Mouse (Mus musculus) liver, adult (tissue): ENCODE measurements around the gene Cdk6.

Experiments
- GATA4 ChIP-seq: IDR thresholded peaks from 2 replicates; pipeline ENCODE4 v1.6.1; 2014; ENCODE audit warnings: mild to moderate bottlenecking, low read length; ENCODE audit not compliant: insufficient replicate concordance

Gene Cdk6

GRCm38 (mm10) chr5:3472311-3473156 is 131.2 kb downstream of the Cdk6 start:
- TF ChIP-seq GATA4: no peak

DNA sequence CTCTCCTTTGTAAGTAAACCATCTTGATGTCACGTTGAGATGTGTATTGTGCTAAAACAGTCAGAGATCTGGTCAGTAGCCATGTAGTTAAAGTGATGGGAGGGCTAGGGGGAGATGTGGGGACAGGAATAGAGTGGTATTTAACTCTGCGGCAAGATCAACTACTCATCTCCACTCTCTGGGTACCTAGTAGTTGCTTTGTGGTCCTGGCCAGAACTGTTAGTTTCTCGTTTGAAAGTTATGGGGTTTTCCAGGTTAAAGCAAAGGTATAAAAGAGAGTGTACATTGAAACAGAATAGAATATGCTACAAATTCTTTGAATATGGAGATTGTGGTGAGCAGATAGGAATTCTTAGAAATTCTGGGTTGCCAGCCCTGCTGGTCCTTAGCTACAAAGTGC is 136.4 kb downstream of the Cdk6 start:
- TF ChIP-seq GATA4: no peak

GRCm38 (mm10) chr5:3478216-3478615 is 136.9 kb downstream of the Cdk6 start:
- TF ChIP-seq GATA4: no peak

DNA sequence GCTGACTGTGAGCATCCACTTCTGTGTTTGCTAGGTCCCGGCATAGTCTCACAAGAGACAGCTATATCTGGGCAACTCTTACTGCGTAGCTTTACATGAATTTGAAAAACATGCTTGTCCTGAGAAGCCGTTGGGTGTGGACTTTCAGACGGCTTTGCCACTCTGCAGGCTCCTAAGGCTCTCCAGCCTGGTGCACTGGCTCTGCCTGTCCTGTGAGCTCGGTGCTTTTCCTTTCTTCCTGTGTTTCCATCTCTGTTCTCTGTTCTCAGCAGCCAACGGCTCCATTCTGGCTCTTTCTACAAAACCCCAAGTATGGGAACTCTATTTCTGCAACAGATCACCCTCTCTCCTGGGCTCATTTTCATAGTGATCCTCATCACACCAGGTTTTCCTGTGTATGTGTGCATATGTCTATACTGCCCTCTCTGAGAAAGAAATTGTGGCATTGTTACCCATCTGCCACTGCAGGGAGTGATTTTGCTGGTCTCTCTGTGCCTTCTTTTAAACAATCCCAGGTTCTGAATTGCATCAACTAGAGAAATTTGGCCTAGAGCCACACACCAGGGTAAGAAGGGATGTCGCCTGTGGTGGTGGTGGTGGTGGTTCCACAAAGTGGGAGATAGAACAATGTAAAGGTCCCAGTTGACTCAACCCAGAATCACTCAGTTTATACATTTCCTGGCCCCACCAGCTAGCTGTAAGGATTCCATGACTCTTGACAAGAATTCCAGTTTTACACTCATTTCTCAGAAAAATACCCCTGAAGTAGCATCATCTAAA is 137.9 kb downstream of the Cdk6 start:
- no peak for TF ChIP-seq GATA4

- no peak for TF ChIP-seq GATA4
Observed at GRCm38 (mm10) chr5:3480637-3481395, 139.5 kb downstream of the Cdk6 start.

DNA sequence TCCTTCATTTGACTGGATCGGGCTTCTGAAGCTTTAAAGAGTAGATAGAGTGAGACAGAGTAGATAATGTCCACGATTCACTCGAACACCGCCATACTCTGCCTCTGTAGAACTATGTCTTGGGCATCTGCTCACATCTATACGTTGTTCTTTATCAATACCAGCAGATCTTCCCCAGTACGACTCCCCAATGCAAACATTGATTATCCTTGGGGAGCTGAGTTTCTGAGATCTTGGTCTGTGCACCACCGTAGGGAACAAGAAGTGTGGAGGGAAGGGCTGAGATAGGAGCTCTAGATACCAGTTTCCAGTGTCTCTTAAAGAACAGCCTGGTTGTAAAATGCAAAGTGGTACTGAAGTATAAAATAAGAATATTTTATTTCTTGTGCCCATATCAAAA is 141.2 kb downstream of the Cdk6 start:
- TF ChIP-seq GATA4: no peak

- TF ChIP-seq GATA4: no peak
Observed at GRCm38 (mm10) chr5:3483054-3483722, 141.9 kb downstream of the Cdk6 start.

- no peak for TF ChIP-seq GATA4
Observed at GRCm38 (mm10) chr5:3486579-3487282, 145.4 kb downstream of the Cdk6 start.

DNA sequence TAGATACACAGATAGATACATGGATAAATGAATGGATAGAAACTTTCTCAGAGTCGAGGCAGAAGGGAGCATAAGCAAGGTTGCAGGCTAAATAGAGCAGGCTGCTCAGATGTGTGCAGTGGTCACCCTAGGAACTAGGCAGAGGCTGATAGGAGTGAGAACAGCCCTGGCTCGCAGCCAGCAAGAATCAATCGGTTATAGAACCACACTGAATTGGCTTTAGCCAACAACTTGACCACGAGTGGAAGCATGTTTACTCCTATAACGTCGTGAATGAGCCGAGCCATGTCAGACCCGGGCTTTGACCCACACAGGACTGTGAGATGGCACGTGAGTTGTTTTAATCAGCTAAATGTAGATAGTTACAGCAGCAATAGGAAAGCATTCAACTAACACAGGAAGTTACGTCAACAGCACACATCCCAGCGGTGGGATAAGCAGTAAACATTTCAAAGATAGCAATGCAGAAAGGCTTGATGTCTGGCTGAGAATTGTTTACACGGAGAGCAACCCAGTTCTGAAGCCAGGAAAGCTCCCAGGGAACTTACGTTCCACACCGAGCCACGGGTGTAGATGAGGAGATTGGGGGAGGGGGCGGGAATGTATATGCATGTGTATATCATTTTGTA is 147.0 kb downstream of the Cdk6 start:
- TF ChIP-seq GATA4: 0 out of 2 replicates have a peak, but pooled peaks have one; percentile 10

GRCm38 (mm10) chr5:3490358-3490757 is 149.1 kb downstream of the Cdk6 start:
- TF ChIP-seq GATA4: no peak

DNA sequence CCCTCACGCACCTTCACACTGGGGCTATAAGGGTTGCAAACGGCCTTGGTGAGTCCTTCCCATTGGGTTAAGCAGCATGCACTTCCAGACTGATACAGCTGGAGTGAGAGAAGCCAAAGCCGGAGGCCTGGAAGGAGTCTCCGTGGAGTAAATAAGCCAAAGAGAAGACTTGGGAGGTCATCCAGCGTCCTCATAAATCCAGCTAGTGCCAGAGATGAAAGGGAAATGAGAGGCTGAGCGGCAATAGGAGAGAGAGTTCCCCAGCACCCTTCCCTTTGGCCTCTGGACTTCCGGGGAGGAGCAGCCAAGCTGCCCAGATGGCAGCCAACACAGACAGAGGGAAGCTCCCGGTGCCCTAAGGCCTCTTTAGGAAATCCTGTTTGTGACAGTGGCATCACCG is 149.8 kb downstream of the Cdk6 start:
- peak; percentile 62; the same call in 1 of the 2 replicates for TF ChIP-seq GATA4

DNA sequence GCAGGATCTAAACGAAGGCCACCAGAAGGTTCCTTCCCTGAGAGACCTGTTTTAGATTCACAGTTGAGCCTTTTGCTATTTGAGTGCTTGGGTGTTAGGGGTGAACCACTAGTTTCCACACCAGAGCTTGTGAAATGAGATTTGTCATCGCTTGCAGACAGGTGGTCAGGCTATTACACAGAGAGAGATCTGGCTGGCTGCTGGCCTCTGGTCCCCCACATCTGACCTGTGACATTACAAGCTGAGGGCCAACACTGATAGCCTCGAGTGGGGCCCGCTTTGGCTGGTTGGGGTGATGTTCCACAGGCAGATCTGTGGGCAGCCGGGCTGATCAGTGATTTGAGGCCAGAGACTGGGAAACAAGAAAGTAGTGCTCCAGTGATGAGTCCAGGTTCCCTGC is 150.6 kb downstream of the Cdk6 start:
- TF ChIP-seq GATA4: no peak

DNA sequence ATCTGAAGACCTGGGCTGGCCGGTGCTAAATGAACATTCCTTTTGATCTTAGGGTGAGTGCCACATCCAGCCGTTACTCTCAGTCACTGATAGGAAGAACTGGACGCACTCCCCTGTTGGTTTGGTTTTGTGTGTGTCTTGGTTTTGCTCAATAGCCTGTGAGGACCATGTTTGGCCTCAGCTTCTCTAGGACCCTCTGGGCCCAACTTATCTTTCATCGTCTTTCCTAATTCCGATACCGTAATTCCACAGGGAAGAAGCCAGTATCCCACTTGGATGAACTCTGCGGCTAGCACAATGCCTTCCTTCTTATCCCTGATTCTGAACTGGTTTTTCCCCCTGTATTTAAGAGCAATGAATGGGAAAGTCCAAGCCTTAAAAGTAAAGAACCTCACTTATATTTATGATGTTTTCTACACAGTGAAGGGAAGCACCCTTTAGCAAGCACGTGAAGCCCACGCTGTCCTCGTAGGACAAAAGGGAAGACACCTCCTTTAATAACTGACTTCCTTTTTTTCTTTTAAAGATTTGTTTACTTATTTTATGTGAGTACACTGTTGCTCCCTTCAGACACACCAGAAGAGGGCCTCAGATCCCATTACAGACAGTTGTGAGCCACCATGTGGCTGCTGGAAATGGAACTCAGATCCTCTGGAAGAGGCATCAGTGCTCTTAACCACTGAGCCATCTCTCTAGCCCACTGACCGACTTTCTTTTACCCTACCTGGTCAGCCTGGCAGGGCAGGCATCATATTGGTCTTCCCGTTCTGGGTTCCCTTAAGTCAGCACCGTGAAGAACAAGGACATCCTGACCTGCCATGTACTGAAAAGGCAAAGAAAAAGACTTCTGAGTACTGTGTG is 151.7 kb downstream of the Cdk6 start:
- no peak for TF ChIP-seq GATA4

DNA sequence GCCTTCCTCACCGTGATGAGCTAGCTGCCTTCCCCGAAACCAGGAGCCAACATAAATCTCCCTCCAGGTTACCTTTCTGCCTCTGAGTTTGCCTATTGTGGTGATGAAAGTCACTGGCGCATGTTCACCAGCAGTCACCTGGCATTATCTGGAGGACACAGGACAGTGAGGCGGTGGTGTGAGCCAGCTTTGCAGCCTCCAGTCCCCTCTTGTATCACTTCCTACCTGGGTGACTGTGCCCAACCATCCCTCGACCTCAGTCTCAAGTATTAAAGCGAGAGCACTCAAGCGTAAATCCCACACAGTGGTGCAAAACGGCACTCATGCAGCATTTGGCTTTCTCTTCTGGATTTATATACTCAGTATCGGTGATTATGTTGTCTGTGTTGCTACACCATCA is 152.7 kb downstream of the Cdk6 start:
- TF ChIP-seq GATA4: no peak
